In genomic region chr5:30943004-30943403, GRCm38 (mm10) we compare ENCODE assay signal across 11 mouse cellular contexts. TPM values are rescaled to one million over a fixed set of nuclear protein-coding genes. Genes with fewer than 3 reads are reported as not detected.
A peak's percentile ranks its signal among the peaks of the same experiment; 100 is the strongest.
DNase-seq lines count a peak whose midpoint lies in the region; ATAC-seq lines count a peak whose summit lies in the region.
"Had no signal": no experiment of that assay in that cellular context is flagged by ENCODE, and none has a peak within 500 bp of the region (broad histone marks: within the 10 kb centered on the region; RNA-seq: fewer than 3 reads in every experiment).

No protein-coding gene starts in this region.

- peaks cover 6% of the 10 kb centered on the region for H3K4me1 ChIP-seq in liver, embryonic 12.5 days
- H3K4me1 ChIP-seq in hindbrain, embryonic 16.5 days (ENCODE audit: control insufficient read depth, insufficient read depth, low read depth, low read length): peaks cover 6% of the 10 kb centered on the region

- DNase-seq in CD4-positive, CD25-positive, alpha-beta regulatory T cell, adult 2 months (ENCODE audit: low read depth, low spot score): peak; percentile 58
- peak; percentile 26 for DNase-seq in liver
- peak; percentile 65 for DNase-seq in ZHBTc4 (ENCODE audit: low read depth, low spot score)
- peak; percentile 26 for DNase-seq in lung, postnatal 14 days
- DNase-seq: cerebellum, adult 8-10 months had no signal

- peaks cover 22% of the 10 kb centered on the region for H3K27me3 ChIP-seq in liver, embryonic 12.5 days (replicated peaks)
- no peaks in the 10 kb centered on the region for H3K27me3 ChIP-seq in hindbrain, embryonic 16.5 days (replicated peaks; ENCODE audit: control insufficient read depth, insufficient read depth, low read length)

- H3K36me3 ChIP-seq in liver, embryonic 12.5 days: no peaks in the 10 kb centered on the region
- H3K36me3 ChIP-seq in hindbrain, embryonic 16.5 days (ENCODE audit: control insufficient read depth, insufficient read depth, low read length): no peaks in the 10 kb centered on the region

- no peak overlapping the region for H3K9ac ChIP-seq in liver, embryonic 12.5 days
- H3K9ac ChIP-seq in hindbrain, embryonic 16.5 days (ENCODE audit: low read depth, low read length): no peak overlapping the region

- no peak overlapping the region for H3K4me2 ChIP-seq in liver, embryonic 12.5 days
- H3K4me2 ChIP-seq in hindbrain, embryonic 16.5 days (ENCODE audit: low read length): no peak overlapping the region

- no peak overlapping the region for H3K4me3 ChIP-seq in liver, embryonic 12.5 days
- H3K4me3 ChIP-seq in hindbrain, embryonic 16.5 days (ENCODE audit: low read length): no peak overlapping the region

- 81% methylated on average over 2 of the region's 2 CpGs for WGBS in liver, embryonic 12.5 days (ENCODE audit: insufficient replicate concordance)
- 97% methylated on average over 2 of the region's 2 CpGs for WGBS in hindbrain, embryonic 16.5 days

- H3K27ac ChIP-seq in liver, embryonic 12.5 days: no peak overlapping the region
- H3K27ac ChIP-seq in hindbrain, embryonic 16.5 days (ENCODE audit: low read depth, low read length): no peak overlapping the region

- no peaks in the 10 kb centered on the region for H3K9me3 ChIP-seq in liver, embryonic 12.5 days (replicated peaks)
- no peaks in the 10 kb centered on the region for H3K9me3 ChIP-seq in hindbrain, embryonic 16.5 days (ENCODE audit: control insufficient read depth, low read length)

- no peak for ATAC-seq in CD4-positive, CD25-positive, alpha-beta regulatory T cell, adult 4 months
- ATAC-seq in liver, embryonic 12.5 days: no peak
- ATAC-seq in hindbrain, embryonic 16.5 days: no peak
- no peak for ATAC-seq in inflammation-experienced regulatory T-cells, adult 6 months

RNA-seq across cellular contexts. Expression of gene Cgref1, which starts 2.4 kb away (rescaled TPM):
- polyA plus RNA-seq in CD4-positive, CD25-positive, alpha-beta regulatory T cell, adult 4 months (2017; shearing (Covaris generic)): 1 to 10 TPM in 1 of 2 experiments, not detected in 1; 1.7 TPM
- polyA plus RNA-seq in liver, embryonic 12.5 days (2016; fragmentation: Nextera tagmentation; extraction: Ambion mirVana): 4.2 and 5.1 TPM in 2 replicates
- 77.3 and 89.1 TPM in 2 replicates for polyA plus RNA-seq in hindbrain, embryonic 16.5 days (2015; fragmentation: Nextera tagmentation; extraction: Ambion mirVana)
- not detected for polyA plus RNA-seq in inflammation-experienced regulatory T-cells, adult 6 months (2017; shearing (Covaris generic))

RNA-seq across cellular contexts. Expression of gene Preb, which starts 17.2 kb away (rescaled TPM):
- 100 to 1,000 TPM in 1 of 2 experiments, 10 to 100 TPM in 1; 83.6 to 112 TPM for polyA plus RNA-seq in CD4-positive, CD25-positive, alpha-beta regulatory T cell, adult 4 months (2017; shearing (Covaris generic))
- polyA plus RNA-seq in liver, embryonic 12.5 days (2016; fragmentation: Nextera tagmentation; extraction: Ambion mirVana): 110 and 111 TPM in 2 replicates
- 115 and 123 TPM in 2 replicates for polyA plus RNA-seq in hindbrain, embryonic 16.5 days (2015; fragmentation: Nextera tagmentation; extraction: Ambion mirVana)
- 10 to 100 TPM; 56.7 to 79.6 (median 69.0) TPM for polyA plus RNA-seq in inflammation-experienced regulatory T-cells, adult 6 months (2017; shearing (Covaris generic))

RNA-seq across cellular contexts. Expression of gene Khk, which starts 21.8 kb away (rescaled TPM):
- 10 to 100 TPM; 20.3 to 26.3 TPM for polyA plus RNA-seq in CD4-positive, CD25-positive, alpha-beta regulatory T cell, adult 4 months (2017; shearing (Covaris generic))
- 33.6 and 36.3 TPM in 2 replicates for polyA plus RNA-seq in liver, embryonic 12.5 days (2016; fragmentation: Nextera tagmentation; extraction: Ambion mirVana)
- polyA plus RNA-seq in hindbrain, embryonic 16.5 days (2015; fragmentation: Nextera tagmentation; extraction: Ambion mirVana): 12.2 and 13.7 TPM in 2 replicates
- polyA plus RNA-seq in inflammation-experienced regulatory T-cells, adult 6 months (2017; shearing (Covaris generic)): 10 to 100 TPM; 10.8 to 26.3 (median 24.3) TPM

RNA-seq across cellular contexts. Expression of gene Tcf23, which starts 25.5 kb away (rescaled TPM):
- not detected for polyA plus RNA-seq in CD4-positive, CD25-positive, alpha-beta regulatory T cell, adult 4 months (2017; shearing (Covaris generic))
- polyA plus RNA-seq in liver, embryonic 12.5 days (2016; fragmentation: Nextera tagmentation; extraction: Ambion mirVana): 0.06 and 0.08 TPM in 2 replicates
- polyA plus RNA-seq in hindbrain, embryonic 16.5 days (2015; fragmentation: Nextera tagmentation; extraction: Ambion mirVana): not detected in 2 replicates
- not detected for polyA plus RNA-seq in inflammation-experienced regulatory T-cells, adult 6 months (2017; shearing (Covaris generic))
- polyA plus RNA-seq: limb, embryonic 11.5 days; neural tube, embryonic 14.5 days had no signal

RNA-seq across cellular contexts. Expression of gene Emilin1, which starts 29.8 kb away (rescaled TPM):
- under 1 TPM; 0.32 to 0.90 TPM for polyA plus RNA-seq in CD4-positive, CD25-positive, alpha-beta regulatory T cell, adult 4 months (2017; shearing (Covaris generic))
- 70.0 and 73.6 TPM in 2 replicates for polyA plus RNA-seq in liver, embryonic 12.5 days (2016; fragmentation: Nextera tagmentation; extraction: Ambion mirVana)
- polyA plus RNA-seq in hindbrain, embryonic 16.5 days (2015; fragmentation: Nextera tagmentation; extraction: Ambion mirVana): 16.3 and 24.6 TPM in 2 replicates
- polyA plus RNA-seq in inflammation-experienced regulatory T-cells, adult 6 months (2017; shearing (Covaris generic)): under 1 TPM in 1 of 3 experiments, not detected in 2; 0.84 TPM

Comparison
In these comparisons a context has a peak if more than half of its experiments do, and no peak if none do; other contexts are left out.
1. RNA of gene Cgref1, which starts 2.4 kb away (polyA plus RNA-seq): 77.3 to 89.1 TPM in hindbrain, embryonic 16.5 days; 4.2 to 5.1 TPM in liver, embryonic 12.5 days, 1.7 TPM in CD4-positive, CD25-positive, alpha-beta regulatory T cell, adult 4 months and not detected in inflammation-experienced regulatory T-cells, adult 6 months; every median in the first group is over 10 times any median in the second.
2. Peak in every context shown above with its lines, with median percentiles within 50 percentile points of each other: DNase-seq.